Mouse (Mus musculus): ENCODE measurements at regions not wholly inside any gene's neighbourhood (a gene's known extent, or its start where the extent isn't known, plus 50 kb on each side); places are given as distances from the start of the nearest gene placed in this dataset.

- no peak overlapping the region for H3K9ac ChIP-seq (ENCODE audit: control insufficient read depth, low read depth, low read length, poor library complexity, severe bottlenecking)
- DNase-seq (ENCODE audit: low read depth, low spot score), result no peak
- no peaks in the 10 kb centered on the region for H3K4me1 ChIP-seq (ENCODE audit: control insufficient read depth in 1 of 2, insufficient read depth in 2 of 2, low read length in 2 of 2)
- no peaks in the 10 kb centered on the region for H3K36me3 ChIP-seq (ENCODE audit: control insufficient read depth in 1 of 2, insufficient read depth in 2 of 2, low read length in 2 of 2)
- no peaks in the 10 kb centered on the region for H3K9me3 ChIP-seq (replicated peaks; ENCODE audit: insufficient read depth, low read length)
- TF ChIP-seq GABPA (IDR thresholded peaks at IDR 0.05; ENCODE audit: low read depth, low read length) (no peak), TCF12 (IDR thresholded peaks at IDR 0.05; ENCODE audit: low read depth, low read length) (no peak), TAL1 (IDR thresholded peaks at IDR 0.05; ENCODE audit: low read length) (no peak), ZMIZ1 (IDR thresholded peaks at IDR 0.05; ENCODE audit: low read depth, low read length) (no peak), ZNF384 (IDR thresholded peaks at IDR 0.05; ENCODE audit: low read depth, low read length) (no peak), MXI1 (IDR thresholded peaks at IDR 0.05; ENCODE audit: low read depth, low read length) (no peak), ZKSCAN1 (IDR thresholded peaks at IDR 0.05; ENCODE audit: low read depth, low read length) (no peak), ETS1 (IDR thresholded peaks at IDR 0.05; ENCODE audit: low read depth, low read length) (no peak), NRF1 (IDR thresholded peaks at IDR 0.05; ENCODE audit: insufficient read depth, low read depth, low read length, poor library complexity, severe bottlenecking) (no peak)
- no peak overlapping the region for H3K4me3 ChIP-seq (ENCODE audit: control insufficient read depth in 1 of 2, insufficient read depth in 1 of 2, low read depth in 2 of 2, low read length in 2 of 2)
- no peaks in the 10 kb centered on the region for H3K27me3 ChIP-seq (ENCODE audit: control insufficient read depth in 1 of 2, insufficient read depth in 2 of 2, low read length in 2 of 2)
- no peaks in the 10 kb centered on the region for H3K79me2 ChIP-seq (ENCODE audit: control insufficient read depth, insufficient read depth, low read length, poor library complexity)
- H3K27ac ChIP-seq (ENCODE audit: control insufficient read depth, low read depth, low read length), result no peak overlapping the region
Measured at GRCm38 (mm10) chr15:60124461-60124860, 108.0 kb upstream of the 4933412E24Rik start.

GRCm38 (mm10) chr15:60119926-60120325 lies 103.5 kb upstream of the 4933412E24Rik start:
- no peaks in the 10 kb centered on the region for H3K9me3 ChIP-seq (replicated peaks; ENCODE audit: insufficient read depth, low read length)

GRCm38 (mm10) chr15:60111885-60112284 lies 95.5 kb upstream of the 4933412E24Rik start:
- no peaks in the 10 kb centered on the region for H3K36me3 ChIP-seq (ENCODE audit: control insufficient read depth in 1 of 2, insufficient read depth in 2 of 2, low read length in 2 of 2)
- no peak for DNase-seq (ENCODE audit: low read depth, low spot score)
- H3K4me1 ChIP-seq (ENCODE audit: control insufficient read depth in 1 of 2, insufficient read depth in 2 of 2, low read length in 2 of 2), result no peaks in the 10 kb centered on the region
- TF ChIP-seq EP300 (IDR thresholded peaks at IDR 0.05; ENCODE audit: low read depth in 1 of 2, low read length in 2 of 2), result no peak
- TF ChIP-seq JUND (IDR thresholded peaks at IDR 0.05; ENCODE audit: low read depth, low read length), result no peak
- TF ChIP-seq TCF12 (IDR thresholded peaks at IDR 0.05; ENCODE audit: low read depth, low read length), result no peak
- no peak for TF ChIP-seq MYB (IDR thresholded peaks at IDR 0.05; ENCODE audit: low read depth, low read length)
- TF ChIP-seq GATA1 (IDR thresholded peaks at IDR 0.05; ENCODE audit: low read depth, low read length), result no peak
- no peak for TF ChIP-seq MXI1 (IDR thresholded peaks at IDR 0.05; ENCODE audit: low read depth, low read length)
- TF ChIP-seq SIN3A (IDR thresholded peaks at IDR 0.05; ENCODE audit: low read length), result no peak
- TF ChIP-seq POLR2A (IDR thresholded peaks at IDR 0.05; ENCODE audit: control insufficient read depth in 1 of 2, insufficient read depth in 1 of 2, low read depth in 1 of 2, low read length in 2 of 2, poor library complexity in 1 of 2), result no peak
- TF ChIP-seq MAZ (IDR thresholded peaks at IDR 0.05; ENCODE audit: low read depth, low read length), result no peak
- H3K9ac ChIP-seq (ENCODE audit: control insufficient read depth, low read depth, low read length, poor library complexity, severe bottlenecking), result no peak overlapping the region
- H3K27ac ChIP-seq (ENCODE audit: control insufficient read depth, low read depth, low read length), result no peak overlapping the region
- no peaks in the 10 kb centered on the region for H3K79me2 ChIP-seq (ENCODE audit: control insufficient read depth, insufficient read depth, low read length, poor library complexity)
- H3K9me3 ChIP-seq (replicated peaks; ENCODE audit: insufficient read depth, low read length), result no peaks in the 10 kb centered on the region
- no peaks in the 10 kb centered on the region for H3K27me3 ChIP-seq (ENCODE audit: control insufficient read depth in 1 of 2, insufficient read depth in 2 of 2, low read length in 2 of 2)
- H3K4me3 ChIP-seq (ENCODE audit: control insufficient read depth in 1 of 2, insufficient read depth in 1 of 2, low read depth in 2 of 2, low read length in 2 of 2), result no peak overlapping the region

More at GRCm38 (mm10) chr15:60119926-60120325, 103.5 kb upstream of the 4933412E24Rik start:
- no peaks in the 10 kb centered on the region for H3K36me3 ChIP-seq (ENCODE audit: control insufficient read depth in 1 of 2, insufficient read depth in 2 of 2, low read length in 2 of 2)
- no peaks in the 10 kb centered on the region for H3K4me1 ChIP-seq (ENCODE audit: control insufficient read depth in 1 of 2, insufficient read depth in 2 of 2, low read length in 2 of 2)
- H3K9ac ChIP-seq (ENCODE audit: control insufficient read depth, low read depth, low read length, poor library complexity, severe bottlenecking), result no peak overlapping the region
- H3K27ac ChIP-seq (ENCODE audit: control insufficient read depth, low read depth, low read length), result no peak overlapping the region
- DNase-seq (ENCODE audit: low read depth, low spot score), result no peak
- no peaks in the 10 kb centered on the region for H3K79me2 ChIP-seq (ENCODE audit: control insufficient read depth, insufficient read depth, low read length, poor library complexity)
- H3K4me3 ChIP-seq (ENCODE audit: control insufficient read depth in 1 of 2, insufficient read depth in 1 of 2, low read depth in 2 of 2, low read length in 2 of 2), result no peak overlapping the region
- TF ChIP-seq ZC3H11A (IDR thresholded peaks at IDR 0.05; ENCODE audit: low read depth, low read length) (no peak), SMC3 (IDR thresholded peaks at IDR 0.05; ENCODE audit: low read depth, low read length) (no peak), ZMIZ1 (IDR thresholded peaks at IDR 0.05; ENCODE audit: low read depth, low read length) (no peak), CTCF (IDR thresholded peaks at IDR 0.05 in 2 of 3, conservative IDR thresholded peaks at IDR 0.05 in 1 of 3; ENCODE audit: control insufficient read depth in 1 of 3, insufficient read depth in 1 of 3, low read depth in 2 of 3, low read length in 3 of 3, poor library complexity in 1 of 3, severe bottlenecking in 1 of 3) (no peak), MYC (IDR thresholded peaks at IDR 0.05; ENCODE audit: low read depth, low read length) (no peak)
- no peaks in the 10 kb centered on the region for H3K27me3 ChIP-seq (ENCODE audit: control insufficient read depth in 1 of 2, insufficient read depth in 2 of 2, low read length in 2 of 2)

All from MEL (cell line).